Mouse (Mus musculus) kidney, adult 11 months (tissue): ENCODE results near the gene Ssbp4.

ENCODE experiments used
- DNase-seq: peaks from one replicate; pipeline ENCODE4 v3.0.0; 2022

Gene Ssbp4

GRCm38 (mm10) chr8:70585258-70585652 lies 23.4 kb downstream of the Ssbp4 start:
- DNase-seq = peak; percentile 67

GRCm38 (mm10) chr8:70584606-70585257 lies 23.9 kb downstream of the Ssbp4 start:
- DNase-seq = no peak

- peak; percentile 57 for DNase-seq
These were observed 24.9 kb downstream of the Ssbp4 start for GRCm38 (mm10) chr8:70583476-70584387.

GRCm38 (mm10) chr8:70577207-70577606 lies 31.5 kb downstream of the Ssbp4 start:
- no peak for DNase-seq

- DNase-seq = peak; percentile 83
These were observed 33.8 kb downstream of the Ssbp4 start for GRCm38 (mm10) chr8:70574915-70575314.

- DNase-seq = no peak
These were observed 34.4 kb downstream of the Ssbp4 start for GRCm38 (mm10) chr8:70574302-70574701.

- no peak for DNase-seq
These were observed 37.7 kb downstream of the Ssbp4 start for GRCm38 (mm10) chr8:70570990-70571389.

GRCm38 (mm10) chr8:70570360-70570759 lies 38.3 kb downstream of the Ssbp4 start:
- no peak for DNase-seq

GRCm38 (mm10) chr8:70565561-70565960 lies 43.1 kb downstream of the Ssbp4 start:
- DNase-seq = peak; percentile 62

- DNase-seq = no peak
These were observed 43.9 kb downstream of the Ssbp4 start for GRCm38 (mm10) chr8:70564696-70565235.

- no peak for DNase-seq
These were observed 44.8 kb downstream of the Ssbp4 start for GRCm38 (mm10) chr8:70563763-70564387.

- no peak for DNase-seq
These were observed 45.9 kb downstream of the Ssbp4 start for GRCm38 (mm10) chr8:70562802-70563201.

GRCm38 (mm10) chr8:70561809-70562535 lies 46.7 kb downstream of the Ssbp4 start:
- peak; percentile 63 for DNase-seq

GRCm38 (mm10) chr8:70561357-70561756 lies 47.3 kb downstream of the Ssbp4 start:
- DNase-seq = no peak

GRCm38 (mm10) chr8:70560564-70560963 lies 48.1 kb downstream of the Ssbp4 start:
- DNase-seq = no peak

GRCm38 (mm10) chr8:70560096-70560495 lies 48.6 kb downstream of the Ssbp4 start:
- peak; percentile 71 for DNase-seq

- no peak for DNase-seq
These were observed 49.7 kb downstream of the Ssbp4 start for GRCm38 (mm10) chr8:70558983-70559382.

- no peak for DNase-seq
These were observed 50.3 kb downstream of the Ssbp4 start for GRCm38 (mm10) chr8:70558334-70558733.

GRCm38 (mm10) chr8:70555079-70555747 lies 53.5 kb downstream of the Ssbp4 start:
- no peak for DNase-seq

- peak; percentile 66 for DNase-seq
These were observed 54.9 kb downstream of the Ssbp4 start for GRCm38 (mm10) chr8:70553740-70554139.

GRCm38 (mm10) chr8:70552836-70553235 lies 55.8 kb downstream of the Ssbp4 start:
- DNase-seq = no peak

GRCm38 (mm10) chr8:70551558-70552161 lies 57.0 kb downstream of the Ssbp4 start:
- no peak for DNase-seq
